Mouse (Mus musculus) thymus, adult 2 months (tissue): ENCODE results near the gene Hoxc6.

Experiments
- CTCF ChIP-seq: fragments of 200-500 bp; IDR thresholded peaks from 2 replicates; pipeline ENCODE4 v1.5.1; 2012; ENCODE audit warnings: mild to moderate bottlenecking, control low read depth, low read length, moderate library complexity, borderline replicate concordance; ENCODE audit not compliant: control insufficient read depth, poor library complexity, insufficient read depth; ENCODE audit errors: extremely low read depth
- POLR2A ChIP-seq: fragments of 200-500 bp; IDR thresholded peaks from 2 replicates; pipeline ENCODE4 v1.6.1; 2012; ENCODE audit warnings: mild to moderate bottlenecking, low read length, control low read depth, moderate library complexity; ENCODE audit not compliant: control insufficient read depth, poor library complexity, insufficient read depth; ENCODE audit errors: extremely low read depth

DNA sequence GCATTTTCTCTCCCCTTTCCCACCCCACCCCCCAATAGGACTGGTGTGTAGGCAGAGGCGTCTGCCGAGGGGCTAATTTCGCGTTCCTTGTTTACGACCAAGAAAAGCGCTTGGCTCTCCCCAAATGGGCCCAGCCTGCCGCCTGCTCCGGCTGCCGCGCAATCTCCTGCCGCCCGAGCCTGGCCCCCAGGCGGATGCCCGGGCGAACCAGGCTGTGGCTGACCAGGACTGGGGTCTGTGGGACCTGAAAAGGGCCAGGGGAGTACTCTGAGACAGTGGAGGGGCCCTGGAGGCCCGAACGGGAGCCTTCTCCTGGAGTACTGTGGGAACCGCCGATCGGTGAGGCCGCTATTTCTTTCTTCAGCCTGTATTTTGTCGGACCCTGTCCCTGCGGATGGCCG lies 2.4 kb downstream of the Hoxc6 start:
- TF ChIP-seq CTCF (no peak), POLR2A (no peak)
